Mouse (Mus musculus) MEL (cell line): Measurements from ENCODE around the gene Adh1. TPM values are rescaled to one million over a fixed set of nuclear protein-coding genes. Genes with fewer than 3 reads are reported as not detected.

Experiments
- DNase-seq: peaks from one replicate; pipeline ENCODE4 v3.0.0; 2011; ENCODE audit warnings: low read depth, low spot score
- H3K27ac ChIP-seq: 2 replicates; pipeline ENCODE4 v1.5.1; 2012; ENCODE audit warnings: low read depth, mild to moderate bottlenecking, control low read depth, low read length, moderate library complexity; ENCODE audit not compliant: control insufficient read depth
- H3K27me3 ChIP-seq, 2 experiments: fragments of 150-350 bp in 1 of 2; sonication (generic) in 1 of 2; 2 replicates each; pipeline ENCODE4 v1.6.1; 2012; ENCODE audit warnings: low read length in 2 of 2, mild to moderate bottlenecking in 2 of 2, improper control_type of control experiment in 1 of 2, moderate library complexity in 1 of 2; ENCODE audit not compliant: insufficient read depth in 2 of 2, control insufficient read depth in 1 of 2
- H3K36me3 ChIP-seq, 2 experiments: 2 replicates each; pipeline ENCODE4 v1.6.1; 2012 to 2014; ENCODE audit warnings: low read length in 2 of 2, improper control_type of control experiment in 1 of 2, inconsistent platforms in 1 of 2, mild to moderate bottlenecking in 1 of 2; ENCODE audit not compliant: insufficient read depth in 2 of 2, control insufficient read depth in 1 of 2
- H3K4me1 ChIP-seq, 2 experiments: fragments of 150-350 bp in 1 of 2; sonication (generic) in 1 of 2; 2 replicates each; pipeline ENCODE4 v1.6.1; 2012; ENCODE audit warnings: low read length in 2 of 2, improper control_type of control experiment in 1 of 2, mild to moderate bottlenecking in 1 of 2; ENCODE audit not compliant: insufficient read depth in 2 of 2, control insufficient read depth in 1 of 2
- H3K4me3 ChIP-seq, 2 experiments: fragments of 150-350 bp in 1 of 2; sonication (generic) in 1 of 2; 2 replicates each; pipeline ENCODE4 v1.5.1; 2012; ENCODE audit warnings: low read depth in 2 of 2, low read length in 2 of 2, mild to moderate bottlenecking in 2 of 2, moderate library complexity in 2 of 2, control low read depth in 1 of 2, improper control_type of control experiment in 1 of 2; ENCODE audit not compliant: control insufficient read depth in 1 of 2, insufficient read depth in 1 of 2
- H3K79me2 ChIP-seq: 2 replicates; pipeline ENCODE4 v1.6.1; 2012; ENCODE audit warnings: mild to moderate bottlenecking, low read length, moderate library complexity; ENCODE audit not compliant: control insufficient read depth, poor library complexity, insufficient read depth
- H3K9ac ChIP-seq: 2 replicates; pipeline ENCODE4 v1.6.1; 2012; ENCODE audit warnings: low read depth, mild to moderate bottlenecking, control low read depth, low read length, moderate library complexity; ENCODE audit not compliant: control insufficient read depth, poor library complexity, severe bottlenecking
- H3K9me3 ChIP-seq: fragments of 150-350 bp; sonication (generic); replicated peaks from 2 replicates; pipeline ENCODE4 v1.6.1; 2012; ENCODE audit warnings: mild to moderate bottlenecking, low read length, improper control_type of control experiment, moderate library complexity; ENCODE audit not compliant: insufficient read depth
- BHLHE40 ChIP-seq: IDR thresholded peaks from 2 replicates; pipeline ENCODE4 v1.6.1; 2012; ENCODE audit warnings: low read depth, mild to moderate bottlenecking, inconsistent platforms, low read length, improper control_type of control experiment, borderline replicate concordance
- CHD1 ChIP-seq: IDR thresholded peaks from 2 replicates; pipeline ENCODE4 v1.6.1; 2012; ENCODE audit warnings: low read depth, mild to moderate bottlenecking, inconsistent platforms, low read length, improper control_type of control experiment
- CTCF ChIP-seq, 3 experiments: IDR thresholded peaks in 2 of 3; conservative IDR thresholded peaks in 1 of 3; 2 replicates each; pipeline ENCODE4 v1.5.1; 2011 to 2012; ENCODE audit warnings: low read length in 3 of 3, low read depth in 2 of 3, mild to moderate bottlenecking in 2 of 3, improper control_type of control experiment in 1 of 3, inconsistent platforms in 1 of 3, mixed read lengths in 1 of 3, moderate library complexity in 1 of 3; ENCODE audit not compliant: control insufficient read depth in 1 of 3, insufficient read depth in 1 of 3, poor library complexity in 1 of 3, severe bottlenecking in 1 of 3
- E2F4 ChIP-seq: IDR thresholded peaks from 2 replicates; pipeline ENCODE4 v1.6.1; 2011; ENCODE audit warnings: low read depth, low read length, improper control_type of control experiment, borderline replicate concordance
- ETS1 ChIP-seq: IDR thresholded peaks from 2 replicates; pipeline ENCODE4 v1.6.1; 2012; ENCODE audit warnings: low read depth, mild to moderate bottlenecking, inconsistent platforms, low read length, improper control_type of control experiment, moderate library complexity
- HCFC1 ChIP-seq: IDR thresholded peaks from 2 replicates; pipeline ENCODE4 v1.6.1; 2012; ENCODE audit warnings: low read depth, mild to moderate bottlenecking, inconsistent platforms, low read length, improper control_type of control experiment, moderate library complexity
- KAT2A ChIP-seq: conservative IDR thresholded peaks from 2 replicates; pipeline ENCODE4 v1.6.1; 2012; ENCODE audit warnings: low read depth, low read length, improper control_type of control experiment, inconsistent platforms
- MYC ChIP-seq: IDR thresholded peaks from 2 replicates; pipeline ENCODE4 v1.6.1; 2011; ENCODE audit warnings: low read depth, mild to moderate bottlenecking, low read length, improper control_type of control experiment, moderate library complexity
- NELFE ChIP-seq: IDR thresholded peaks from 2 replicates; pipeline ENCODE4 v1.6.1; 2011; ENCODE audit warnings: low read depth, low read length, improper control_type of control experiment
- NRF1 ChIP-seq: IDR thresholded peaks from 2 replicates; pipeline ENCODE4 v1.6.1; 2014; ENCODE audit warnings: low read depth, mild to moderate bottlenecking, inconsistent platforms, low read length, improper control_type of control experiment, moderate library complexity; ENCODE audit not compliant: poor library complexity, insufficient read depth, severe bottlenecking
- POLR2A ChIP-seq, 2 experiments: IDR thresholded peaks; 2 replicates each; pipeline ENCODE4 v1.6.1; 2011 to 2012; ENCODE audit warnings: low read length in 2 of 2, mild to moderate bottlenecking in 2 of 2, control low read depth in 1 of 2, improper control_type of control experiment in 1 of 2, low read depth in 1 of 2, moderate library complexity in 1 of 2; ENCODE audit not compliant: control insufficient read depth in 1 of 2, insufficient read depth in 1 of 2, poor library complexity in 1 of 2
- RAD21 ChIP-seq: IDR thresholded peaks from 2 replicates; pipeline ENCODE4 v1.6.1; 2011; ENCODE audit warnings: mild to moderate bottlenecking, low read depth, low read length, improper control_type of control experiment
- RCOR1 ChIP-seq: IDR thresholded peaks from 2 replicates; pipeline ENCODE4 v1.6.1; 2012; ENCODE audit warnings: low read depth, mild to moderate bottlenecking, inconsistent platforms, low read length, improper control_type of control experiment
- SMC3 ChIP-seq: IDR thresholded peaks from 2 replicates; pipeline ENCODE4 v1.6.1; 2011; ENCODE audit warnings: low read depth, low read length, improper control_type of control experiment
- TAL1 ChIP-seq: IDR thresholded peaks from 2 replicates; pipeline ENCODE4 v1.6.1; 2012; ENCODE audit warnings: mild to moderate bottlenecking, inconsistent platforms, low read length, moderate library complexity, mixed read lengths
- TCF12 ChIP-seq: IDR thresholded peaks from 2 replicates; pipeline ENCODE4 v1.6.1; 2014; ENCODE audit warnings: low read depth, mild to moderate bottlenecking, inconsistent platforms, low read length, improper control_type of control experiment, moderate library complexity
- USF2 ChIP-seq, 2 experiments: IDR thresholded peaks; 2 replicates each; pipeline ENCODE4 v1.6.1; 2011 to 2012; ENCODE audit warnings: improper control_type of control experiment in 2 of 2, low read length in 2 of 2, borderline replicate concordance in 1 of 2, inconsistent platforms in 1 of 2, low read depth in 1 of 2, mild to moderate bottlenecking in 1 of 2; ENCODE audit not compliant: insufficient read depth in 1 of 2
- polyA plus RNA-seq, 2 experiments: library from polyadenylated mRNA; stranded (reverse) in 1 of 2; unstranded in 1 of 2; fragments of >175 nt in 1 of 2; fragments of >200 nt in 1 of 2; gene quantifications; 2 replicates each; pipeline versions ENCODE4 v1.2.1 to v1.2.4; 2012; ENCODE audit warnings: low replicate concordance in 2 of 2, low read depth in 1 of 2; ENCODE audit not compliant: insufficient read length in 2 of 2, insufficient read depth in 1 of 2, missing spikeins in 1 of 2
- total RNA-seq: library from RNA; depleted of rRNA; stranded (reverse); fragments of 300-350 nt; gene quantifications from 2 replicates; pipeline ENCODE4 v1.2.3, GENCODE M21; 2012

Adh1 gene
- total and polyA plus RNA-seq, 3 experiments = 0.15 TPM; not detected in 2

GRCm38 (mm10) chr3:138309910-138310309 lies 49.1 kb downstream of the Adh1 start:
- Histone ChIP-seq H3K4me3 (no peak overlapping the region), H3K4me1 (no peaks in the 10 kb centered on the region), H3K36me3 (no peaks in the 10 kb centered on the region), H3K79me2 (no peaks in the 10 kb centered on the region), H3K27me3 (0 out of 4 replicates have a peak, but pooled peaks cover 0 to 1% of the 10 kb centered on the region in 2 experiments), H3K9me3 (no peaks in the 10 kb centered on the region), H3K9ac (no peak overlapping the region), H3K27ac (no peak overlapping the region)
- DNase-seq = no peak
- TF ChIP-seq HCFC1 (no peak), BHLHE40 (no peak), NRF1 (no peak), MYC (no peak), USF2 (IDR thresholded peaks at IDR 0.05; ENCODE audit: borderline replicate concordance in 1 of 2, insufficient read depth in 1 of 2, low read depth in 1 of 2, low read length in 2 of 2) (no peak), E2F4 (no peak), SMC3 (no peak), CHD1 (no peak), RCOR1 (no peak), NELFE (no peak), TAL1 (no peak)

- H3K27me3 ChIP-seq = 0 out of 4 replicates have a peak, but pooled peaks cover 0 to 1% of the 10 kb centered on the region in 2 experiments
- H3K9ac ChIP-seq = no peak overlapping the region
- no peak for TF ChIP-seq E2F4
- TF ChIP-seq NRF1 = no peak
- TF ChIP-seq CTCF (IDR thresholded peaks at IDR 0.05 in 2 of 3, conservative IDR thresholded peaks at IDR 0.05 in 1 of 3; ENCODE audit: control insufficient read depth in 1 of 3, insufficient read depth in 1 of 3, low read depth in 2 of 3, low read length in 3 of 3, poor library complexity in 1 of 3, severe bottlenecking in 1 of 3) = peak in 2 of 3 experiments; percentile 14 to 22; a peak in 2 of 6 replicates
- no peak for TF ChIP-seq TCF12
- TF ChIP-seq POLR2A (IDR thresholded peaks at IDR 0.05; ENCODE audit: control insufficient read depth in 1 of 2, insufficient read depth in 1 of 2, low read depth in 1 of 2, low read length in 2 of 2, poor library complexity in 1 of 2) = no peak
- no peak for TF ChIP-seq SMC3
- TF ChIP-seq ETS1 = no peak
- no peak for TF ChIP-seq KAT2A
- peak; percentile 5; the same call in 1 of the 2 replicates for TF ChIP-seq RAD21
- TF ChIP-seq, all 39 proteins: peak for 2
- Histone ChIP-seq H3K4me1 (no peaks in the 10 kb centered on the region), H3K36me3 (no peaks in the 10 kb centered on the region), H3K9me3 (no peaks in the 10 kb centered on the region), H3K27ac (no peak overlapping the region), H3K4me3 (no peak overlapping the region), H3K79me2 (no peaks in the 10 kb centered on the region)
- no peak for DNase-seq
Observed at GRCm38 (mm10) chr3:138311015-138311414, 50.2 kb downstream of the Adh1 start.
